Mouse (Mus musculus): Measurements from ENCODE around the gene Clmn.

DNA sequence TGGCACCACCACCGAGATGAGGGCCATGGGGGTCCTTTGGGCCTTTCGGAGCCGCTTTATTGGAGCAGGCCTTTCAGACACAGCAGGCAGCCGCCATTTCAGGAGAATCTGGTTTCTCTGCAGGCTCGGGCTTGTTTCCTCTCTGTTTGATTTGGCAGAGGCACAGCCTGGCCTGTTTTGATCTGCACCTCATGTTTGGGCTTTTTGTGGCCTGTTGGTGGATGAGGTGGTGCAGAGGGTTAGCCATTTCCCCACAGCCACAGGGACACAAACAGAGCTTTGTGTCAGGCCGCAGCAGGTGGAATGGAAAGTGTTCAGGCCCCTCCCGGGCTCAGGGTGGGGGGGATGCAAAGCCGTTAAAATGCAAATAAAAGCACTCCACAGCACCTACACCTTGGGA lies 36.4 kb upstream of the Clmn start:
- TF ChIP-seq GATA1 (IDR thresholded peaks at IDR 0.05; ENCODE audit: borderline replicate concordance, low read length), result no peak
- TF ChIP-seq FLI1 (IDR thresholded peaks at IDR 0.05; ENCODE audit: low read length), result no peak

All from megakaryocyte, embryonic 14.5 days (primary cell).